Comparison of ENCODE assay signal across 12 mouse cellular contexts in genomic region chr7:80457831-80458343, GRCm38 (mm10). TPM values are rescaled to one million over a fixed set of nuclear protein-coding genes. Genes with fewer than 3 reads are reported as not detected.
DNase-seq lines count a peak whose midpoint lies in the region; ATAC-seq and TF ChIP-seq lines count a peak whose summit lies in the region.
"Had no signal": no experiment of that assay in that cellular context is flagged by ENCODE, and none has a peak within 500 bp of the region (broad histone marks: within the 10 kb centered on the region; RNA-seq: fewer than 3 reads in every experiment).

No protein-coding gene starts in this region.

- WGBS in embryonic facial prominence, embryonic 12.5 days: 79% methylated on average over 3 of the region's 3 CpGs
- WGBS in embryonic facial prominence, embryonic 10.5 days: 85% methylated on average over 3 of the region's 3 CpGs
- WGBS in liver, adult 2 months: 55% methylated on average over 3 of the region's 3 CpGs
- WGBS in limb, embryonic 13.5 days: 79% methylated on average over 3 of the region's 3 CpGs

- no peak for ATAC-seq in embryonic facial prominence, embryonic 12.5 days (ENCODE audit: insufficient number of reproducible peaks, insufficient read depth, low FRiP score, low TSS enrichment)
- no peak for ATAC-seq in limb, embryonic 13.5 days (ENCODE audit: low FRiP score, low read depth)
- ATAC-seq: activated CD4-positive, CD25-positive, alpha-beta regulatory T cell, adult 4 months had no signal

- H3K9me3 ChIP-seq in embryonic facial prominence, embryonic 12.5 days: no peaks in the 10 kb centered on the region
- H3K9me3 ChIP-seq in embryonic facial prominence, embryonic 10.5 days: no peaks in the 10 kb centered on the region
- H3K9me3 ChIP-seq in limb, embryonic 13.5 days: no peaks in the 10 kb centered on the region
- H3K9me3 ChIP-seq: G1E; hindbrain, embryonic 10.5 days had no signal

- peaks cover 42% of the 10 kb centered on the region for H3K36me3 ChIP-seq in embryonic facial prominence, embryonic 12.5 days
- H3K36me3 ChIP-seq in embryonic facial prominence, embryonic 10.5 days (replicated peaks): peaks cover 97% of the 10 kb centered on the region
- H3K36me3 ChIP-seq in liver, adult 2 months (ENCODE audit: control insufficient read depth, insufficient read depth, low read length): no peaks in the 10 kb centered on the region
- peaks cover 64% of the 10 kb centered on the region for H3K36me3 ChIP-seq in limb, embryonic 13.5 days

- H3K4me3 ChIP-seq in embryonic facial prominence, embryonic 12.5 days: no peak overlapping the region
- no peak overlapping the region for H3K4me3 ChIP-seq in embryonic facial prominence, embryonic 10.5 days
- H3K4me3 ChIP-seq in liver, adult 2 months (ENCODE audit: insufficient read depth, low read depth, low read length): peak overlapping the region; percentile 4; the same call in 1 of the 2 replicates
- no peak overlapping the region for H3K4me3 ChIP-seq in limb, embryonic 13.5 days
- H3K4me3 ChIP-seq: hindbrain, embryonic 10.5 days had no signal

- 0 out of 2 replicates have a peak overlapping the region, but pooled peaks have one; percentile 5 for H3K27ac ChIP-seq in embryonic facial prominence, embryonic 12.5 days
- no peak overlapping the region for H3K27ac ChIP-seq in embryonic facial prominence, embryonic 10.5 days (replicated peaks)
- peak overlapping the region; percentile 88 for H3K27ac ChIP-seq in liver, adult 2 months (replicated peaks; ENCODE audit: insufficient read depth, low read depth, low read length)
- peak overlapping the region; percentile 39; the same call in 1 of the 2 replicates for H3K27ac ChIP-seq in limb, embryonic 13.5 days
- H3K27ac ChIP-seq: hindbrain, embryonic 10.5 days had no signal

- no peaks in the 10 kb centered on the region for H3K27me3 ChIP-seq in embryonic facial prominence, embryonic 12.5 days
- H3K27me3 ChIP-seq in embryonic facial prominence, embryonic 10.5 days (replicated peaks; ENCODE audit: low read depth, poor library complexity, severe bottlenecking): no peaks in the 10 kb centered on the region
- H3K27me3 ChIP-seq in liver, adult 2 months (ENCODE audit: control insufficient read depth, insufficient read depth, low read length): no peaks in the 10 kb centered on the region
- no peaks in the 10 kb centered on the region for H3K27me3 ChIP-seq in limb, embryonic 13.5 days

- peaks cover 7% of the 10 kb centered on the region for H3K4me1 ChIP-seq in embryonic facial prominence, embryonic 12.5 days
- no peaks in the 10 kb centered on the region; the same call in 1 of the 2 replicates for H3K4me1 ChIP-seq in embryonic facial prominence, embryonic 10.5 days
- H3K4me1 ChIP-seq in liver, adult 2 months (ENCODE audit: control insufficient read depth, insufficient read depth, low read length): peaks cover 33% of the 10 kb centered on the region
- peaks cover 25% of the 10 kb centered on the region for H3K4me1 ChIP-seq in limb, embryonic 13.5 days
- H3K4me1 ChIP-seq: hindbrain, embryonic 10.5 days had no signal

- no peak overlapping the region for H3K4me2 ChIP-seq in embryonic facial prominence, embryonic 12.5 days (replicated peaks)
- H3K4me2 ChIP-seq in limb, embryonic 13.5 days (replicated peaks): no peak overlapping the region

- H3K9ac ChIP-seq in embryonic facial prominence, embryonic 12.5 days: no peak overlapping the region
- peak overlapping the region; percentile 41 for H3K9ac ChIP-seq in liver, adult 2 months (ENCODE audit: low read depth, low read length)
- H3K9ac ChIP-seq in limb, embryonic 13.5 days: peak overlapping the region; percentile 25; the same call in 1 of the 2 replicates

- no peak for DNase-seq in embryonic facial prominence, embryonic 10.5 days (ENCODE audit: low spot score)
- DNase-seq in liver, adult 2 months (ENCODE audit: extremely low read depth, low read depth, low spot score): peak; percentile 66
- DNase-seq in liver: no peak
- peak; percentile 16 for DNase-seq in brain, embryonic 14.5 days (ENCODE audit: low read depth)
- DNase-seq in embryo, embryonic 10 days (ENCODE audit: low spot score): no peak
- no peak for DNase-seq in spleen, adult 18-20 months
- DNase-seq: B cell, adult 2 months had no signal

- H3K79me2 ChIP-seq in liver, adult 2 months (ENCODE audit: control insufficient read depth, insufficient read depth, low read length): no peaks in the 10 kb centered on the region

- no peak for TF ChIP-seq POLR2A in liver, adult 2 months (IDR thresholded peaks at IDR 0.05; ENCODE audit: extremely low read depth, insufficient read depth, low read length)
- no peak for TF ChIP-seq POLR2A in brain, embryonic 14.5 days (IDR thresholded peaks at IDR 0.05; ENCODE audit: borderline replicate concordance, extremely low read depth, insufficient read depth, insufficient read length, poor library complexity, severe bottlenecking)

- TF ChIP-seq CTCF in liver, adult 2 months (IDR thresholded peaks at IDR 0.05; ENCODE audit: low read depth, low read length): no peak
- no peak for TF ChIP-seq CTCF in brain, embryonic 14.5 days (IDR thresholded peaks at IDR 0.05; ENCODE audit: borderline replicate concordance, extremely low read depth, insufficient read depth, insufficient read length)

RNA-seq across cellular contexts. Expression of gene Furin, which starts 52.7 kb away (rescaled TPM):
- 9.7 and 10.7 TPM in 2 replicates for polyA plus RNA-seq in embryonic facial prominence, embryonic 12.5 days (2016; fragmentation: Nextera tagmentation; extraction: Ambion mirVana)
- 6.0 and 6.3 TPM in 2 replicates for polyA plus RNA-seq in embryonic facial prominence, embryonic 10.5 days (2016; fragmentation: Nextera tagmentation; extraction: Ambion mirVana)
- 26.5 and 42.6 TPM in 2 replicates for total RNA-seq in liver, adult 2 months (2014; rRNA removed)
- polyA plus RNA-seq in liver, adult 2 months (2012; rRNA removed): 152 and 163 TPM in 2 replicates
- 13.3 and 22.8 TPM in 2 replicates for polyA plus RNA-seq in brain, embryonic 14.5 days (2012; rRNA removed)
- 12.0 and 12.5 TPM in 2 replicates for polyA plus RNA-seq in limb, embryonic 13.5 days (2015; fragmentation: Nextera tagmentation; extraction: Ambion mirVana)

Comparison
In these comparisons a context has a peak if more than half of its experiments do, and no peak if none do; other contexts are left out.
1. DNase-seq: peak in liver, adult 2 months (single experiment) and brain, embryonic 14.5 days (single experiment); none in embryonic facial prominence, embryonic 10.5 days (single experiment), liver (single experiment), embryo, embryonic 10 days (single experiment) and spleen, adult 18-20 months (0 of 2).